Mouse (Mus musculus): ENCODE data around the gene Gas7. TPM values are rescaled to one million over a fixed set of nuclear protein-coding genes. Genes with fewer than 3 reads are reported as not detected.

The Gas7 gene
- total RNA-seq, 2 experiments from 2014 or later, result 58.5 to 67.7 TPM

- ATAC-seq (ENCODE audit: poor library complexity, severe bottlenecking), result no peak
Observed at GRCm38 (mm10) chr11:67679300-67679699, 224.1 kb downstream of the Gas7 start.

- no peak for ATAC-seq (ENCODE audit: poor library complexity, severe bottlenecking)
Observed at GRCm38 (mm10) chr11:67679930-67680329, 224.7 kb downstream of the Gas7 start.

- ATAC-seq (ENCODE audit: poor library complexity, severe bottlenecking), result no peak
Observed at GRCm38 (mm10) chr11:67681871-67682270, 226.6 kb downstream of the Gas7 start.

- ATAC-seq (ENCODE audit: poor library complexity, severe bottlenecking), result no peak
Observed at GRCm38 (mm10) chr11:67686109-67686508, 230.9 kb downstream of the Gas7 start.

- no peak for ATAC-seq (ENCODE audit: poor library complexity, severe bottlenecking)
Observed at GRCm38 (mm10) chr11:67694703-67695376, 239.6 kb downstream of the Gas7 start, which contains the start of gene Rcvrn. Gene Rcvrn, plus strand, starts transcription at chr11:67695326.

- no peak for ATAC-seq (ENCODE audit: poor library complexity, severe bottlenecking)
Observed at GRCm38 (mm10) chr11:67712976-67713375, 257.7 kb downstream of the Gas7 start.

- no peak for ATAC-seq (ENCODE audit: poor library complexity, severe bottlenecking)
Observed at GRCm38 (mm10) chr11:67715382-67715781, 260.1 kb downstream of the Gas7 start.

GRCm38 (mm10) chr11:67721485-67721884 lies 266.2 kb downstream of the Gas7 start:
- ATAC-seq (ENCODE audit: poor library complexity, severe bottlenecking), result no peak

- no peak for ATAC-seq (ENCODE audit: poor library complexity, severe bottlenecking)
Observed at GRCm38 (mm10) chr11:67722399-67723156, 267.3 kb downstream of the Gas7 start.

- no peak for ATAC-seq (ENCODE audit: poor library complexity, severe bottlenecking)
Observed at GRCm38 (mm10) chr11:67723231-67724013, 268.2 kb downstream of the Gas7 start.

- no peak for ATAC-seq (ENCODE audit: poor library complexity, severe bottlenecking)
Observed at GRCm38 (mm10) chr11:67727095-67727494, 271.9 kb downstream of the Gas7 start.

GRCm38 (mm10) chr11:67728726-67729125 lies 273.5 kb downstream of the Gas7 start:
- ATAC-seq (ENCODE audit: poor library complexity, severe bottlenecking), result no peak

GRCm38 (mm10) chr11:67731056-67731455 lies 275.8 kb downstream of the Gas7 start:
- ATAC-seq (ENCODE audit: poor library complexity, severe bottlenecking), result no peak

GRCm38 (mm10) chr11:67733726-67734125 lies 278.5 kb downstream of the Gas7 start:
- no peak for ATAC-seq (ENCODE audit: poor library complexity, severe bottlenecking)

GRCm38 (mm10) chr11:67734597-67734996 lies 279.4 kb downstream of the Gas7 start:
- ATAC-seq (ENCODE audit: poor library complexity, severe bottlenecking), result no peak

GRCm38 (mm10) chr11:67738345-67738744 lies 283.1 kb downstream of the Gas7 start:
- no peak for ATAC-seq (ENCODE audit: poor library complexity, severe bottlenecking)

Other genes with a start within 250 kb of the Gas7 start
- not detected in 2 replicates for gene Myh4, start 217.4 kb upstream of the Gas7 start, total RNA-seq (2015)
- not detected in 2 replicates for gene Myh4, start 217.4 kb upstream of the Gas7 start, total RNA-seq (2017)
- not detected in 2 replicates for gene Myh8, start 178.3 kb upstream of the Gas7 start, total RNA-seq (2015)
- gene Myh8, start 178.3 kb upstream of the Gas7 start, total RNA-seq (2017), result not detected in 2 replicates
- gene Myh13, start 133.8 kb upstream of the Gas7 start, total RNA-seq (2015), result not detected in 2 replicates
- gene Myh13, start 133.8 kb upstream of the Gas7 start, total RNA-seq (2017), result not detected in 2 replicates
- 0.21 TPM in 1 of 2 replicates, not detected in the other for gene Rcvrn, start 239.9 kb downstream of the Gas7 start, total RNA-seq (2015)
- not detected in 2 replicates for gene Rcvrn, start 239.9 kb downstream of the Gas7 start, total RNA-seq (2017)